Mouse (Mus musculus) olfactory bulb, adult 2 months (tissue): ENCODE results near the gene Anxa4.

Experiments
- CTCF ChIP-seq: fragments of 200-500 bp; IDR thresholded peaks from 2 replicates; pipeline ENCODE4 v1.5.1; 2012; ENCODE audit warnings: low read depth, mild to moderate bottlenecking, low read length, moderate library complexity; ENCODE audit not compliant: insufficient read depth
- POLR2A ChIP-seq: fragments of 200-500 bp; IDR thresholded peaks from 2 replicates; pipeline ENCODE4 v1.6.1; 2012; ENCODE audit warnings: mild to moderate bottlenecking, low read depth, low read length, moderate library complexity; ENCODE audit not compliant: insufficient read depth

- TF ChIP-seq CTCF (no peak), POLR2A (no peak)
These were observed 34.0 kb upstream of the Anxa4 start for GRCm38 (mm10) chr6:86827432-86827831.
